Mouse (Mus musculus): ENCODE measurements around the gene Dguok.

The Dguok gene

GRCm38 (mm10) chr6:83506258-83507167, at the start of gene Dguok:
TSS of gene Dguok (minus strand) at chr6:83506969.
- DNase-seq, result peak; percentile 97 to 98

- DNase-seq, result no peak
Observed at GRCm38 (mm10) chr6:83555972-83556371, 49.2 kb upstream of the Dguok start.

GRCm38 (mm10) chr6:83548346-83548745, 41.6 kb upstream of the Dguok start:
- peak; percentile 40 to 53 for DNase-seq

DNA sequence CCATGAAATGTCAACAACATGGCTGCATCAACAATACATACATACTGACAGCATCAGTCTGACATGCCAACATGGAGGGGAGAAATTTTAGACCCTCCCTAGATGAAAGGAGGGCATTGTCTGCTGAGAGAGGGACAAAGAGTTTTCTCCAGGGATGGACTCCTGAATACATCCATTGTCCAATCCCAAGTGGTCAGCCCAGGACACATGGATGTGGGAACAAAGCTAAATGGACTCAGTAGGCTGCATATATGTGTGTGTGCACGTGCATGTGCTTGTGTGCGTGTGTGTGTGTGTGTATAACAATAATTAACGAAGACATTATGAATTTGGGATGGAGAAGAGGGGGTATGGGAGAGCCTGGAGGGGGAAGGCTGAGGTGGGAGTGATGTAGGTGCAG, 39.0 kb upstream of the Dguok start:
- no peak for DNase-seq

GRCm38 (mm10) chr6:83541756-83542456, 35.1 kb upstream of the Dguok start:
- no peak for DNase-seq

GRCm38 (mm10) chr6:83540017-83540416, 33.2 kb upstream of the Dguok start:
- no peak for DNase-seq

GRCm38 (mm10) chr6:83536795-83537059, 30.0 kb upstream of the Dguok start:
- DNase-seq, result no peak

- DNase-seq, result no peak
Observed at GRCm38 (mm10) chr6:83536028-83536794, 29.4 kb upstream of the Dguok start, which contains the start of gene Actg2. TSS of gene Actg2 (minus strand) at chr6:83536265.

GRCm38 (mm10) chr6:83532608-83533007, 25.8 kb upstream of the Dguok start:
- no peak for DNase-seq

DNA sequence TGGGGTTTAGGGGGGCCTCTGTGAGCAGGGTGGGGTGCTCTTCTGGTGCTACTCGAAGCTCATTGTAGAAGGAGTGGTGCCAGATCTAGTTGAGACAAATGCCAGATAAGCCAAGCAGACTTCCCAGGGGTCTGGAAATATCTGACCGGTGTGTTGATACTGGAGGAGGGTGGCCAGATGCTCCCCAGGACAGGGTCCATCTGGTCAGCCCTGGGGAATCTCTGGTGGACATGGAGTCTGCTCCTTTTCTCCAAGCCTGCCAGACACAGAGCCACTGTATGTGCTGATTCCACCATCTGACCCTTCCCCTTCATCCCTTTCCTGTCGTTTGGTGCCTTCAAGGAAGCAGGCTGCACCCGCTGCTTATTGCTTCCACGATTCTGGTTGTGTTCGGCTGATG, 16.4 kb upstream of the Dguok start:
- no peak for DNase-seq

DNA sequence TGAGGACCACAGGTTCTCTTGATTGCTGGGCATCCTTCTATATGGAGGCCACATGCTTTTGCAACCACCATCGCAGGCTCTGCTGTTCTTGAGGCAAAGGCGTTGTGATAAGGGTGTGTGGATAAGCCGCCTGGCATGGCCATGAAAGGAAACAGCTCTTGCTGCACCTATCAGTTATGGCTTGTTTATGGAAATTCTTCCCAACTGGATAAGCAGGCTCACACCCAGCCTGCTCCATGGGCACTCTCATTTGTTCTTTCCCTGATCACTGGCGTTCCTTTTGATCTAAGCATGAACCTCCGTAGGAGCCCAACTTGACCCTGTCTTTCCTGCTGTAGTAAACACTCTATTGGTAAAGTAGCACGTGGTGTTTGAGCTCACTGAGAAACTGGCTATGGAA, 15.0 kb upstream of the Dguok start:
- no peak for DNase-seq

GRCm38 (mm10) chr6:83518637-83519036, 11.9 kb upstream of the Dguok start:
- no peak for DNase-seq

GRCm38 (mm10) chr6:83515172-83515571, 8.4 kb upstream of the Dguok start:
- DNase-seq, result no peak

GRCm38 (mm10) chr6:83512495-83512894, 5.7 kb upstream of the Dguok start:
- DNase-seq, result peak; percentile 47 to 80

GRCm38 (mm10) chr6:83510210-83510609, 3.4 kb upstream of the Dguok start:
- DNase-seq, result no peak

DNA sequence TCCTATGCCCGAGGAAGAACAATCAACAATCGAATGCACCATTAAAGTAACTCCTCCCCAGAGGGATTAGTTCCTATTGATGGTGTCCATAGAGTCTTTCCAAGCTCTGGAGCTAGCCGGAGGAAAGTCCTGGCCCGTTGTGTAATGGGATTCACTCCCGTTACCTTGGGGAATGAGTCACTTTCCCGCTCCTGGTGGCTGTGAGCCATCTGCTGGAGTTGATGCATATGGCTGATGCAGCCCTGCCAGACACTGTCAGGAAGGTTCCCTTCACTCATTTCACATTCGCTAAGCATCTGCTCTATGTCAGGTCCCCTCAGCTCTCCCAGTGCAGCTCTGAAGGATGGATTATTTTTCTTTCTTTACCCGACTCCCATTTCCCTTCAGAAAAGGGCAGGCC, 2.7 kb upstream of the Dguok start:
- no peak for DNase-seq

DNA sequence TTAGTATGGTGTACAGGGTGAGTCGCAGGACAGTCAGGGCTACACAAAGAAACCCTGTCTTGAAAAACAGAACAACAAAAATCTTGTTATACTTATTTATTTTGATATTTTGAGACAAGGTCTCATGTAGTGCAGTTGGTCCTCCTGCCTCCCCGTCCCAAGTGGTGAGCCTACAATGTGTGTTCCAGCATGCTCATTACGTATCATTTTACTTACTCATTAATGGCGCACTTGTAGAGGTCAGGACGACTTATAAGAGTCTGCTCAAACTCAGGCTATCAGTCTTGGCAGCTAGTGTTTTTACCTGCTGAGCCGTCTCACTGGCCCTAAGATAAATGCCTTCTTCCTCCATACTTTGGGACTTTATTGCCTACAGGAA, 388 bp upstream of the Dguok start:
- DNase-seq, result no peak

DNA sequence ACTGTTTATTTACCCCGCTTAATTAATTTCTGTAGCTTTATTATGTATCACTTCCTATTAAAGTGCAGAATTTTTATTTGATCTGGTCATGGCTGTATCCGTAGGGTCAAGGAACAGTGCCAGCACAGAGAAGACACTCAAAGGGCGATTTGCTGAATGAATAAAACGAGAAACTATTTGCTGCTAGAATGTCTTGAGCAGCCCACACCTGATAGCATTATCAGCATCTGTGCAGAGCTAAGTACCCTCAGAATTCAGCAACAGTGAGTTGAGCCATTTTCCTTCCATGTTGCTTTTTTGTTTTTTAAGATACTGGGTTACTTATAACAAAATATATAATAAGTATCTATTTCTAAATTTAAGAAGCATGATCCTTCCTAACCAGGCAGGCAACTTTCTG, 1.2 kb downstream of the Dguok start:
- DNase-seq, result no peak

GRCm38 (mm10) chr6:83503361-83503760, 3.4 kb downstream of the Dguok start:
- no peak for DNase-seq

- no peak for DNase-seq
Observed at GRCm38 (mm10) chr6:83502656-83503055, 4.1 kb downstream of the Dguok start.

- DNase-seq, result no peak
Observed at GRCm38 (mm10) chr6:83501524-83502310, 5.1 kb downstream of the Dguok start.

DNA sequence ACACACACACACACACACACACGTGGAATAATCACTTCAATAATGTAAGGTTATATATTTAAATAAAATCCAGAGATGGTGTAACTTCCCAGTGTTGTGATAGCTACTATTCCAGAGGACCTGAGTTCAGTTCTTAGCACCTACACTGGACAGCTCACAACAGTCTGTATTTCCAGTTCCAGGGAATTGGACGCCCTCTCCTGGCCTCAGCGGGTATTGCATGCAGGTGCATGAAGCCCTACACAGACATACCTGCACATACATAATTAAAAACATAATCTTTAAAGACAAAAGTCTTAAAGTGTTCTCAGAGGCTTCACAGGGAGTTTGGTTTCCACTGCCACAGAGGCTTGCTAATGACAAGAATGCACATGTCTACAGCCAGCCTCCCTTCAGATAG, 6.3 kb downstream of the Dguok start:
- no peak for DNase-seq

DNA sequence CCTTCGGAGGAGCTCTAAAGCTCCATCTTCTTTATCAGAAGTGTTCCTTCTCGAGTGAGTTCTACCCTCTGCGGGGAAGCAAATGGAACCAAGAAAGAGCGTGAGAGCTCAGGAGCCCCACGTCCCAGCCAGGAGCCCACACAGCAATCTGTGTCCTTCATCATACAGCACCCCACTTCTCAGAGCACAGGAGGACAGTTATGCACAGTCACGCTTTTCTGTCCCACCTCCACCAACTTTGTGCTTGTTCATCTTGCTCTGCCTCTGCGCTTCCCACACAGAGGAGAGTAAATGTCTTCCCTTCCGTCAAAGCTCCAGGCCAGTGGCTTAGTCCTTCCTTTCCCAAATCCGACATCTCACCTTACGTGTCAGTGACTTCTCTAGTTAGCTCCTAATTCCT, 7.7 kb downstream of the Dguok start:
- no peak for DNase-seq
